Mouse (Mus musculus): ENCODE results near the gene Tspan9.

DNA sequence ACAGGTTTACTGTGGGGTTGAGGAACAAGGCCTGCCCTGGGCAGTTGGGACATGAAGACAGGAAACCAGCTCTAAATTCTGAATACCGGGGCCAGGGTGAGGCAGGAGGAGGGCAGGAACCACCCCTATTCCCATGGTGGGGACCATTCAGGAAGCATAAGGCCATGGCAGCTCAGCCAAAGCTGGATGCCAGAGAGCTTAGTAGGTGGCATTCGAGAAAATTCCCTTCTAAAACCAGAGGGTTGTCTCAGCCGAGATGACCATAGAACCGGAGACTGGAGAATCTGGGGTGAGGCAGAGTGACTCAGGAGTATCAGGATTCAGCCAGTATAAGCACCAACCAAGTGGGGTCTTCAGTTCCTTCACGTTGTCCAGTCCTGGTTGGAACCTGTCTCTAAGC is 171.5 kb downstream of the Tspan9 start:
- TF ChIP-seq POLR2A (IDR thresholded peaks at IDR 0.05; ENCODE audit: borderline replicate concordance, extremely low read depth, low read depth, low read length) (no peak), CTCF (IDR thresholded peaks at IDR 0.05; ENCODE audit: insufficient read depth, low read length) (no peak)
